Mouse (Mus musculus) brain, embryonic 14.5 days (tissue): ENCODE data around the gene Pkd1l1.

Experiments used
- CTCF ChIP-seq: fragments of 200-500 bp; IDR thresholded peaks from 2 replicates; pipeline ENCODE4 v1.5.1; 2012; ENCODE audit warnings: inconsistent platforms, mild to moderate bottlenecking, moderate library complexity, borderline replicate concordance; ENCODE audit not compliant: insufficient read depth, insufficient read length; ENCODE audit errors: extremely low read depth
- POLR2A ChIP-seq: fragments of 200-500 bp; IDR thresholded peaks from 2 replicates; pipeline ENCODE4 v1.6.1; 2012; ENCODE audit warnings: mild to moderate bottlenecking, inconsistent platforms, borderline replicate concordance; ENCODE audit not compliant: poor library complexity, insufficient read depth, insufficient read length, severe bottlenecking; ENCODE audit errors: extremely low read depth

DNA sequence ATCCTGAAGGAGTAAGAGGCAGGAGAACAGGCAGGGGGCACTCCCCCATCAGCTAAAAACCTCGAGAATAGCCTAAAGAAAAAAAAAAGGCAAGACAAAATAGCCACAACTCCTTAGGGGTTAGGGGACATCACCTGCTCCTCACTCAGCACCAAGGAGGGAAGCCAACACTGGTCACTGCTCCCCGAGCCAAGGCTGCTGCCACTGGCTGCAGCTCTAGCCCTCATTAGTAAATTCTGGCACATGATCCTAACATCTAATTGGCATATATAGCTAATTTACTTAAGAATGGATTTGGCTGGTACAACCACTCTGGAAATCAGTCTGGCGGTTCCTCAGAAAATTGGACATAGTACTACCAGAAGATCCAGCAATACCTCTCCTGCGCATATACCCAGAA lies 166.1 kb downstream of the Pkd1l1 start:
- TF ChIP-seq CTCF = no peak
- no peak for TF ChIP-seq POLR2A
